Mouse (Mus musculus): ENCODE measurements around the gene Zfp444. TPM values are rescaled to one million over a fixed set of nuclear protein-coding genes. Genes with fewer than 3 reads are reported as not detected.
"Not testable (repeated sequence)": the region's sequence is repeated elsewhere in the genome, so short reads cannot be mapped to it uniquely, and the experiment has no call there.

Gene Zfp444
- polyA plus RNA-seq, 1 experiment from 2014 or later: 52.8 TPM

DNA sequence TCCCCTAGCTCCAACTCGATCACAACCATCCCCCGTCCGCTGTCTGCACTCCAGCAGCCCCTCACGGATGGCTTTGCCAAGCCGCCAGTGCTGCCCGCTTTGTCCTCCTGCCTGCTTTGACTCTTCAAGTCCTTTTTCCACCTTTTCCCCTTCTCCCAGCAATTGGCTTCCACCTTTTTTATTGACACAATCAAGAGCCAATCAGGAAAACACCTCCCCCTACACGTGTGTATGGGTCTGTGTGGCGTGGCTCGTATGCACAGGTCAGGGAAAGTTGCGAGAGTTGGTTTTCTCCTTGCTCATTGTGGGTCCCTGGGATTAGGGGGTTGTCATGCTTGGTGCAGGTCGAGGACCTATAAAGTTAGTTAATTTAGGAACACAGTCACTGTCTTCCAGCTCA, 67.8 kb downstream of the Zfp444 start:
- Histone ChIP-seq H3K4me3 (no peak overlapping the region), H3K4me1 (no peaks in the 10 kb centered on the region), H3K9me3 (no peaks in the 10 kb centered on the region), H3K4me2 (no peak overlapping the region), H3K9ac (no peak overlapping the region), H3K36me3 (no peaks in the 10 kb centered on the region), H3K27ac (no peak overlapping the region), H3K27me3 (no peaks in the 10 kb centered on the region)
- no peak for ATAC-seq (ENCODE audit: insufficient number of reproducible peaks, low FRiP score, low TSS enrichment, low read depth)
- 48% methylated on average over 11 of the region's 11 CpGs for WGBS

DNA sequence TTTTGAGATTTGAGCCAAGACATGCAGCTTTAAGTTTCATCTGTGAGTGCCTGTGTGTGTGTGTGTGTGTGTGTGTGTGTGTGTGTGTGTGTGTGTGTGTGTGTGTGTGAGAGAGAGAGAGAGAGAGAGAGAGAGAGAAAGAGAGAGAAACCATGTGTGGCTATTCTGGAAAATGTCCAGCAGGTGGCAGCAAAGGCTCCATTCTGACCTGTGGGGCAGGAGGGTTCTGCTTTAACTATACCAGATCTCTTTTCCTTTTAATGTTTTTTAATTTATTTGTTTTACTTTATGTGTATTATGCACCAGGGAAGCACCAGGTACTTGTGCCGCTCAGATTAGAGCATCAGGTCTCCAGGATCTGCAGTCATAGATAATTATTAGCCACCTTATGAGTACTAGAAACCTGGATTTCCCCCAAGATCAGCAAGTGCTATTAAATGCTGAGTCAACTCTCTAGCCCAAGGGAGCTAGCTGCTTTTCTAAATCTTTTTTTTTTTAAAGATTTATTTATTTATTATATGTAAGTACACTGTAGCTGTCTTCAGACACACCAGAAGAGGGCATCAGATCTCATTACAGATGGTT, 68.9 kb downstream of the Zfp444 start:
- not testable (repeated sequence) for H3K9me3 ChIP-seq; H3K9ac ChIP-seq; H3K27me3 ChIP-seq; H3K4me2 ChIP-seq; H3K4me3 ChIP-seq; ATAC-seq (ENCODE audit: insufficient number of reproducible peaks, low FRiP score, low TSS enrichment, low read depth); H3K4me1 ChIP-seq; H3K27ac ChIP-seq; H3K36me3 ChIP-seq
- WGBS: 19% methylated on average over 1 of the region's 1 CpGs

Other genes with a start within 250 kb of the Zfp444 start
- gene Vmn1r65, start 161.2 kb upstream of the Zfp444 start, polyA plus RNA-seq (2015; fragmentation: Nextera tagmentation; extraction: Ambion mirVana): not detected in 2 replicates
- gene Nlrp4c, start 127.1 kb upstream of the Zfp444 start, polyA plus RNA-seq (2015; fragmentation: Nextera tagmentation; extraction: Ambion mirVana): not detected in 2 replicates
- gene Zfp787, start 16.2 kb upstream of the Zfp444 start, polyA plus RNA-seq (2015; fragmentation: Nextera tagmentation; extraction: Ambion mirVana): 18.8 and 19.8 TPM in 2 replicates
- not detected in 2 replicates for gene Galp, start 24.9 kb downstream of the Zfp444 start, polyA plus RNA-seq (2015; fragmentation: Nextera tagmentation; extraction: Ambion mirVana)
- gene Zscan5b, start 50.1 kb downstream of the Zfp444 start, polyA plus RNA-seq (2015; fragmentation: Nextera tagmentation; extraction: Ambion mirVana): not detected in 2 replicates
- not detected in 2 replicates for gene Epp13, start 80.5 kb downstream of the Zfp444 start, polyA plus RNA-seq (2015; fragmentation: Nextera tagmentation; extraction: Ambion mirVana)
- gene Zfp667, start 114.4 kb downstream of the Zfp444 start, polyA plus RNA-seq (2015; fragmentation: Nextera tagmentation; extraction: Ambion mirVana): 8.9 and 9.1 TPM in 2 replicates
- 5.3 and 5.9 TPM in 2 replicates for gene Zfp583, start 159.1 kb downstream of the Zfp444 start, polyA plus RNA-seq (2015; fragmentation: Nextera tagmentation; extraction: Ambion mirVana)
- gene Gm3854, start 171.5 kb downstream of the Zfp444 start, polyA plus RNA-seq (2015; fragmentation: Nextera tagmentation; extraction: Ambion mirVana): 1.9 and 2.1 TPM in 2 replicates
- gene Zfp78, start 191.1 kb downstream of the Zfp444 start, polyA plus RNA-seq (2015; fragmentation: Nextera tagmentation; extraction: Ambion mirVana): 2.9 and 3.3 TPM in 2 replicates
- 7.8 and 9.2 TPM in 2 replicates for gene Zfp28, start 211.1 kb downstream of the Zfp444 start, polyA plus RNA-seq (2015; fragmentation: Nextera tagmentation; extraction: Ambion mirVana)
- 0.29 and 0.56 TPM in 2 replicates for gene Smim17, start 226.5 kb downstream of the Zfp444 start, polyA plus RNA-seq (2015; fragmentation: Nextera tagmentation; extraction: Ambion mirVana)
- not detected in 2 replicates for gene Gm20715, start 238.1 kb downstream of the Zfp444 start, polyA plus RNA-seq (2015; fragmentation: Nextera tagmentation; extraction: Ambion mirVana)